Mouse (Mus musculus) cerebellum, adult 2 months (tissue): ENCODE measurements around the gene Gm45062. TPM values are rescaled to one million over a fixed set of nuclear protein-coding genes. Genes with fewer than 3 reads are reported as not detected.

Experiments used
- DNase-seq, 2 experiments: peaks; one replicate each; pipeline ENCODE4 v3.0.0; 2021
- H3K27ac ChIP-seq: fragments of 200-500 bp; 2 replicates; pipeline ENCODE4 v1.5.1; 2012; ENCODE audit warnings: low read length, control low read depth, inconsistent platforms; ENCODE audit not compliant: insufficient read depth
- H3K27me3 ChIP-seq: fragments of 200-500 bp; 2 replicates; pipeline ENCODE4 v1.6.1; 2012; ENCODE audit warnings: inconsistent platforms, mild to moderate bottlenecking, low read length, moderate library complexity; ENCODE audit not compliant: control insufficient read depth, insufficient read depth
- H3K4me1 ChIP-seq: fragments of 200-500 bp; 2 replicates; pipeline ENCODE4 v1.6.1; 2011; ENCODE audit warnings: low read length; ENCODE audit not compliant: control insufficient read depth, insufficient read depth
- H3K4me3 ChIP-seq: fragments of 200-500 bp; replicated peaks from 2 replicates; pipeline ENCODE3; 2011; ENCODE audit warnings: mild to moderate bottlenecking, low read depth, low read length, control low read depth; ENCODE audit not compliant: insufficient read depth
- CTCF ChIP-seq: fragments of 200-500 bp; IDR thresholded peaks from 2 replicates; pipeline ENCODE4 v1.5.1; 2011; ENCODE audit warnings: low read depth, mild to moderate bottlenecking, control low read depth, low read length, moderate library complexity, borderline replicate concordance; ENCODE audit not compliant: insufficient read depth
- POLR2A ChIP-seq: fragments of 200-500 bp; IDR thresholded peaks from 2 replicates; pipeline ENCODE4 v1.6.1; 2011; ENCODE audit warnings: low read length, control low read depth, borderline replicate concordance; ENCODE audit not compliant: insufficient read depth
- WGBS: fragments of 180-500 bp; shearing (Covaris S2); methylation state at CpG from one replicate; pipeline ENCODE4 v1.1.7; 2018; 5-methylcytosine and 5-hydroxymethylcytosine counted together
- polyA plus RNA-seq: library from polyadenylated mRNA; depleted of rRNA; stranded (reverse); fragments of >200 nt; gene quantifications from 2 replicates; pipeline ENCODE4 v1.2.3, GENCODE M21; 2012; rRNA removed

Gm45062 gene
- 18.6 and 20.5 TPM in 2 replicates for polyA plus RNA-seq

- H3K27me3 ChIP-seq: no peaks in the 10 kb centered on the region
- H3K4me3 ChIP-seq: peak within 1 kb of the TSS; percentile 85
- peak within 1 kb of the TSS; percentile 80 for H3K27ac ChIP-seq
- TF ChIP-seq CTCF (no peak), POLR2A (peak; percentile 70; the same call in 1 of the 2 replicates)
- no peaks in the 10 kb centered on the region; the same call in 1 of the 2 replicates for H3K4me1 ChIP-seq
- DNase-seq: peak; percentile 98 to 99
- under 1% methylated on average over 64 of the region's 64 CpGs for WGBS
Observed at GRCm38 (mm10) chr6:8259004-8259666, at the start of gene Gm45062, which contains the start of the genes Rpa3 and Umad1. Gene Gm45062, plus strand, starts transcription at chr6:8259450. Gene Rpa3, minus strand, starts transcription at chr6:8259173. Gene Umad1, plus strand, starts transcription at chr6:8259288.

DNA sequence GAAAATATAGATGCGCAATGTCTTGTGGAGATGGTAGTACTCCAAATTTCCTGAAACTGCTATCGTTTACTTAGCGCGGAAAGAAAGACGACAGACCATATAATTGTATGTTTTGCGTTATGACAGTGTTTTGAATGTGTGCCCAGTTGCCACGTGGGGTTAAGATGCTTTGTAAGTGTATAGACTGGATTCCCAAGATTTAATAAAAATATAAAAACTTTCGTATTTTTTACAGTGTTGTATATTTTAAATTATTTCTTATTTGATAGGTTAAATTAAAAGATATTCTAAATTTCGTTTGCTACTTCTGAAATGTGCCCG is 49.4 kb upstream of the Gm45062 start:
- Histone ChIP-seq H3K4me3 (peak overlapping the region; percentile 75), H3K27me3 (no peaks in the 10 kb centered on the region), H3K27ac (no peak overlapping the region; the same call in 1 of the 2 replicates), H3K4me1 (no peaks in the 10 kb centered on the region)
- no peak for DNase-seq
- 9% methylated on average over 10 of the region's 10 CpGs for WGBS
- TF ChIP-seq CTCF: no peak
- TF ChIP-seq POLR2A: no peak

DNA sequence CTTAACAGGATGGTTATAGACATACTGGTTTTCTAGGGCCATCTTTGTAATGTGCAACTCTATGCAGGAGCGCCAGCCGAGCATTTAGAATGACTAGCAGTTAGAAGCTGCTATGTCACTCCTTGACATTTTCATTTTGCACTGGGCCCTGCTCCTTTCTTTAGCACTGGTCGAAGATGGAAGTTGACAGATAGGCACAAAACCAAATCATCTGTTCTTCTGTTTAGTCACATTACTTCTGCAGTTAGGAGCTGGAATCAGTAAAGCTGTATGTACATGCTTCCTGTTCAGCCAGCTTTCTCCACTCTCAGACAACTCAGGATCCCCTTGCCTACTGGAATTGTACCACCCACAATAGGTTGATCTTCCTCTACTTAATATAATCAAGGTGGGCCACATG is 48.6 kb upstream of the Gm45062 start:
- DNase-seq: peak in 1 of 2 experiments; percentile 6
- H3K4me1 ChIP-seq: no peaks in the 10 kb centered on the region
- WGBS: 79% methylated on average over 3 of the region's 3 CpGs
- no peak overlapping the region for H3K4me3 ChIP-seq
- TF ChIP-seq POLR2A (no peak), CTCF (no peak)
- no peak overlapping the region for H3K27ac ChIP-seq
- no peaks in the 10 kb centered on the region for H3K27me3 ChIP-seq

DNA sequence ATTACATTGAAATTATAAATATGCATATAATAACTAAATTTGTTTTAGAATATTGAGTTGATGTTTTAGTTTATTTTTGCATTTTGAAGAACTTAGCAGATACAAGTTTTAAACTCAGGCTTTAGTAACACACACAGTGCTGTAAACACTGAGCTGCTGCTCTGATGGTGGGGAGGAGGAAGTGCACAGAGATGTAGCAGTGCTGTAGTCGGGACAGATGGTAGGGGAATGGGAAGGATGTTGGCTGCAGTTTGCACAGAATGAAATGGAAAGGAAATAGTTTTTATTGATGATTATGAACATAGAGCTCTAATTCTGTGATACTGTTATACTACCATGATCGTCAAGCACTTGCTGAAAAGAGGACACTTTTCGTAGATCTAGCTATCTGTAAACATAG is 32.2 kb upstream of the Gm45062 start:
- Histone ChIP-seq H3K4me3 (no peak overlapping the region), H3K27me3 (no peaks in the 10 kb centered on the region), H3K4me1 (no peaks in the 10 kb centered on the region), H3K27ac (no peak overlapping the region)
- 81% methylated on average over 3 of the region's 3 CpGs for WGBS
- TF ChIP-seq POLR2A: no peak
- no peak for TF ChIP-seq CTCF
- no peak for DNase-seq

DNA sequence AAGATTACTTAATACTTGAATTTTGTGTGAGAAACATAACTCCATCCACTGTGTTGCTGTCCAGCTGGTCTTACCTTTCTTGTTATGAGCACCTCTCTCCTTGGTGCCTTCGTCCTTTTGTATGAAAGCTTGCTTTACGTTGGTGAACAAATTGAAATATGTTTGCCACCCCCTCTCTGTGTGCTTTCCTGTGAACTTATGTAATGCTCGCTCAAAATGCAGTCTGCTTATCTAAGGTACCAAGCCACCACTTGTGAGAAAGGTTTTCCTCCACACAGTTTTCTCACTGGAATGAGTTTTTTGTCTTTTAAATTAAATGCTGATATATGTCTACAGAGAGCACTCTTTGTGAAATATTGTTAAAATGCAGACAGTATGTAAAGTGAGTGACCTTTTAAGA is 30.7 kb upstream of the Gm45062 start:
- no peak for TF ChIP-seq CTCF
- DNase-seq: no peak
- Histone ChIP-seq H3K27me3 (no peaks in the 10 kb centered on the region), H3K4me1 (no peaks in the 10 kb centered on the region), H3K27ac (no peak overlapping the region), H3K4me3 (no peak overlapping the region)
- WGBS: 95% methylated on average over 3 of the region's 3 CpGs

DNA sequence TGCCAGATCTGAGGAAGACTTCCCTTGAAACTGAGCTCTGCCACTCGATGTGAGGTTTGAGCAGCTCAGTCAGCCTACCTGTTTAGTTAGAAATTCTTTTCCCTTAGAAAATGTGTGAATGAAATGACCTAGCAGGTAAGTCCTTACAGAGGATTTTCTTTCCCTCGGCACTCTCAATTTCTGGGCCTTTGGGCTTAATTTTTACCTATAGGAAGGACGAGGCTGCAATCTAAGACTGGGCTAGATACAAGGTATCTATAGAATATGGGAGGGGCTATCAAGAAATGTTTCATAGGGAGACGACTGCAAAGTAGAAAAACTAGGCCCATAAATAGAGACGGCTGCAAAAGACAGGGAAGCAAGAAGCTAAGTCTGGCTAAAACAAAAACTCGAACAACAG is 934 bp upstream of the Gm45062 start:
- H3K27ac ChIP-seq: no peak overlapping the region; the same call in 1 of the 2 replicates
- H3K4me1 ChIP-seq: no peaks in the 10 kb centered on the region; the same call in 1 of the 2 replicates
- no peaks in the 10 kb centered on the region for H3K27me3 ChIP-seq
- no peak for DNase-seq
- no peak for TF ChIP-seq CTCF
- TF ChIP-seq POLR2A: no peak
- 2% methylated on average over 6 of the region's 6 CpGs for WGBS
- peak overlapping the region; percentile 85 for H3K4me3 ChIP-seq

DNA sequence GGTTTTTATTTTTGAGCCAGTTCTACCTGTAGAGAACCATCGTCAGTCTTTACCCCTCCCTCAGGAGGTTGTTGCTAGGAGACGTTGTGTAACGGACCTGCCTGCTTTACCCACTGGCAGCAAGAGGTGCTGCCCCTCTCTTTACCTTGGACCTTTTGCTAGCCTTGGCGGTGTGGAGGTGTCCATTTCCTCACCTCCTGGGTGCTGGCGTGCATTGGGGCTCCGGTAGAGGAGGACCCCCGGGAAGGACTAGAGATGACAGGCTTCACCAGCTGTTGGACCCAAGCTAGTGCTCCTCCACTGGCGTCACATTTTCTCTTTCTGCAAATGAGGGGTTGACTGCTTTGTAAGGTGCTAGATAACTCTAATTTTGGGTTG is 406 bp downstream of the Gm45062 start:
- Histone ChIP-seq H3K27ac (peak overlapping the region; percentile 57), H3K4me3 (peak overlapping the region; percentile 72), H3K4me1 (no peaks in the 10 kb centered on the region; the same call in 1 of the 2 replicates), H3K27me3 (no peaks in the 10 kb centered on the region)
- TF ChIP-seq POLR2A (no peak), CTCF (no peak)
- DNase-seq: no peak
- WGBS: 2% methylated on average over 8 of the region's 8 CpGs

DNA sequence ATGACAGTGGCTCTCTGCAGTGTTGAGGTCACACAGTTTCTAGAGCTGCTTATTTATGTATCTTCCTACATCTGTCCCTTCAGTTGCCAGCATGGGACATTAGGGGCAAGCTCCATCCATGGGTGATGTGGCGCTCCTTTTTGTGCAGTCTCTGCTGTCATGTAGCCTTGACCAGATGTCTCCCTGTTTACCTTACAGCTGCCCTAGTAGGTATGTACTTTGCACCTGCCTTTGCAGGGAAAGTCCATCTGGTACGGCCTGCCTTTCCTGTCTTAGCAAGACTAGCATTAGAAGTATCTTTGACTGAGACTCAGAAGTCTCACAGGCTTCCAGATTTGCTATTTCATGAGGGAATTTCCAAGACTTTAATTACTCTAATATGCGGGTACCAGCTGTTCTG is 11.8 kb downstream of the Gm45062 start:
- no peak overlapping the region for H3K27ac ChIP-seq
- no peaks in the 10 kb centered on the region; the same call in 1 of the 2 replicates for H3K4me1 ChIP-seq
- TF ChIP-seq POLR2A: no peak
- TF ChIP-seq CTCF: no peak
- WGBS: 95% methylated on average over 3 of the region's 3 CpGs
- no peak overlapping the region for H3K4me3 ChIP-seq
- no peak for DNase-seq
- no peaks in the 10 kb centered on the region for H3K27me3 ChIP-seq
